Mouse (Mus musculus) embryonic facial prominence, embryonic 13.5 days (tissue): ENCODE measurements around the gene Rarb. TPM values are rescaled to one million over a fixed set of nuclear protein-coding genes. Genes with fewer than 3 reads are reported as not detected.
A peak's percentile ranks its signal among the peaks of the same experiment; 100 is the strongest.

Source experiments
- ATAC-seq: fragments of 200-750 bp; cut with Nextera tagmentation; 2 replicates; pipeline ENCODE4 v1.8.0; 2017; ENCODE audit warnings: low read depth; ENCODE audit not compliant: insufficient number of reproducible peaks, insufficient read depth, low FRiP score, low TSS enrichment
- H3K27ac ChIP-seq: fragments of 300-500 bp; sonication (generic); 2 replicates; pipeline ENCODE4 v1.5.1; 2015; ENCODE audit warnings: moderate library complexity, mild to moderate bottlenecking, inconsistent platforms
- H3K27me3 ChIP-seq: fragments of 300-500 bp; sonication (generic); 2 replicates; pipeline ENCODE4 v1.6.1; 2015; ENCODE audit warnings: mild to moderate bottlenecking, inconsistent platforms
- H3K36me3 ChIP-seq: fragments of 300-500 bp; sonication (generic); 2 replicates; pipeline ENCODE4 v1.6.1; 2015; ENCODE audit warnings: mild to moderate bottlenecking, inconsistent platforms
- H3K4me1 ChIP-seq: fragments of 300-500 bp; sonication (generic); 2 replicates; pipeline ENCODE4 v1.6.1; 2015; ENCODE audit warnings: inconsistent platforms
- H3K4me2 ChIP-seq: fragments of 300-500 bp; sonication (generic); 2 replicates; pipeline ENCODE4 v1.6.1; 2015; ENCODE audit warnings: moderate library complexity, mild to moderate bottlenecking, inconsistent platforms
- H3K4me3 ChIP-seq: fragments of 300-500 bp; sonication (generic); 2 replicates; pipeline ENCODE4 v1.5.1; 2015; ENCODE audit warnings: mild to moderate bottlenecking, inconsistent platforms
- H3K9ac ChIP-seq: fragments of 300-500 bp; sonication (generic); 2 replicates; pipeline ENCODE4 v1.6.1; 2015; ENCODE audit warnings: mild to moderate bottlenecking, inconsistent platforms
- H3K9me3 ChIP-seq: fragments of 300-500 bp; sonication (generic); 2 replicates; pipeline ENCODE4 v1.6.1; 2016; ENCODE audit warnings: inconsistent platforms
- WGBS: fragments of 180-500 bp; shearing (Covaris S2); methylation state at CpG from one replicate; pipeline ENCODE4 v1.1.7; 2015; ENCODE audit warnings: mixed read lengths; 5-methylcytosine and 5-hydroxymethylcytosine counted together
- polyA plus RNA-seq: library from polyadenylated mRNA; unstranded; fragments of >200 nt; fragmentation: Nextera tagmentation; extraction: Ambion mirVana; gene quantifications from 2 replicates; pipeline ENCODE4 v1.2.1, GENCODE M21; 2015

Gene Rarb
- 12.7 and 17.2 TPM in 2 replicates for polyA plus RNA-seq

GRCm38 (mm10) chr14:16818602-16819250 is at the start of gene Rarb:
Rarb (minus strand) TSS chr14:16819156.
- no peak for ATAC-seq
- no peaks in the 10 kb centered on the region; the same call in 1 of the 2 replicates for H3K4me1 ChIP-seq
- no peaks in the 10 kb centered on the region for H3K27me3 ChIP-seq
- H3K9me3 ChIP-seq = no peaks in the 10 kb centered on the region
- 93% methylated on average over 4 of the region's 4 CpGs for WGBS
- H3K36me3 ChIP-seq = no peaks in the 10 kb centered on the region
- H3K4me3 ChIP-seq = no peak within 1 kb of the TSS
- H3K9ac ChIP-seq = no peak within 1 kb of the TSS
- no peak within 1 kb of the TSS for H3K4me2 ChIP-seq
- no peak within 1 kb of the TSS for H3K27ac ChIP-seq

- no peak for ATAC-seq
- Histone ChIP-seq H3K4me3 (no peak overlapping the region), H3K27me3 (no peaks in the 10 kb centered on the region), H3K9me3 (no peaks in the 10 kb centered on the region), H3K9ac (no peak overlapping the region), H3K36me3 (no peaks in the 10 kb centered on the region), H3K4me1 (peaks cover 7% of the 10 kb centered on the region; the same call in 1 of the 2 replicates), H3K4me2 (no peak overlapping the region), H3K27ac (no peak overlapping the region)
- 69% methylated on average over 3 of the region's 3 CpGs for WGBS
These were observed 23.1 kb upstream of the Rarb start for GRCm38 (mm10) chr14:16842036-16842435.

GRCm38 (mm10) chr14:16841597-16841989 is 22.6 kb upstream of the Rarb start:
- H3K36me3 ChIP-seq = no peaks in the 10 kb centered on the region
- no peak overlapping the region for H3K27ac ChIP-seq
- ATAC-seq = no peak
- no peak overlapping the region for H3K9ac ChIP-seq
- H3K4me2 ChIP-seq = no peak overlapping the region
- no peak overlapping the region for H3K4me3 ChIP-seq
- H3K27me3 ChIP-seq = no peaks in the 10 kb centered on the region
- H3K9me3 ChIP-seq = no peaks in the 10 kb centered on the region
- H3K4me1 ChIP-seq = peaks cover 7% of the 10 kb centered on the region; the same call in 1 of the 2 replicates
- 82% methylated on average over 6 of the region's 6 CpGs for WGBS

- no peaks in the 10 kb centered on the region for H3K9me3 ChIP-seq
- H3K4me1 ChIP-seq = peaks cover 7% of the 10 kb centered on the region; the same call in 1 of the 2 replicates
- H3K4me2 ChIP-seq = no peak overlapping the region
- WGBS = 57% methylated on average over 8 of the region's 8 CpGs
- H3K4me3 ChIP-seq = no peak overlapping the region
- H3K27ac ChIP-seq = no peak overlapping the region; the same call in 1 of the 2 replicates
- ATAC-seq = no peak
- no peak overlapping the region for H3K9ac ChIP-seq
- H3K27me3 ChIP-seq = no peaks in the 10 kb centered on the region
- no peaks in the 10 kb centered on the region for H3K36me3 ChIP-seq
These were observed 22.1 kb upstream of the Rarb start for GRCm38 (mm10) chr14:16840951-16841596.

- H3K27ac ChIP-seq = no peak overlapping the region
- no peaks in the 10 kb centered on the region for H3K27me3 ChIP-seq
- no peaks in the 10 kb centered on the region for H3K36me3 ChIP-seq
- 97% methylated on average over 2 of the region's 2 CpGs for WGBS
- peaks cover 7% of the 10 kb centered on the region; the same call in 1 of the 2 replicates for H3K4me1 ChIP-seq
- ATAC-seq = no peak
- H3K9me3 ChIP-seq = no peaks in the 10 kb centered on the region
- H3K9ac ChIP-seq = no peak overlapping the region
- H3K4me2 ChIP-seq = no peak overlapping the region
- no peak overlapping the region for H3K4me3 ChIP-seq
These were observed 21.2 kb upstream of the Rarb start for GRCm38 (mm10) chr14:16840135-16840534.

GRCm38 (mm10) chr14:16815096-16815741 is 3.7 kb downstream of the Rarb start:
- H3K9ac ChIP-seq = no peak overlapping the region
- H3K4me2 ChIP-seq = no peak overlapping the region
- H3K27ac ChIP-seq = no peak overlapping the region
- no peaks in the 10 kb centered on the region for H3K27me3 ChIP-seq
- no peaks in the 10 kb centered on the region for H3K36me3 ChIP-seq
- no peaks in the 10 kb centered on the region for H3K9me3 ChIP-seq
- H3K4me3 ChIP-seq = no peak overlapping the region
- H3K4me1 ChIP-seq = no peaks in the 10 kb centered on the region
- 63% methylated on average over 1 of the region's 1 CpGs for WGBS
- ATAC-seq = no peak

GRCm38 (mm10) chr14:16806155-16806554 is 12.8 kb downstream of the Rarb start:
- ATAC-seq = no peak
- Histone ChIP-seq H3K4me1 (no peaks in the 10 kb centered on the region), H3K9me3 (no peaks in the 10 kb centered on the region), H3K4me2 (no peak overlapping the region), H3K27me3 (no peaks in the 10 kb centered on the region), H3K4me3 (no peak overlapping the region), H3K36me3 (no peaks in the 10 kb centered on the region), H3K9ac (no peak overlapping the region), H3K27ac (no peak overlapping the region)
- WGBS = 84% methylated on average over 3 of the region's 3 CpGs

- WGBS = 72% methylated on average over 1 of the region's 1 CpGs
- H3K27me3 ChIP-seq = no peaks in the 10 kb centered on the region
- no peaks in the 10 kb centered on the region for H3K9me3 ChIP-seq
- ATAC-seq = no peak
- no peaks in the 10 kb centered on the region for H3K36me3 ChIP-seq
- H3K9ac ChIP-seq = no peak overlapping the region
- no peak overlapping the region for H3K4me2 ChIP-seq
- H3K4me3 ChIP-seq = no peak overlapping the region
- no peak overlapping the region for H3K27ac ChIP-seq
- no peaks in the 10 kb centered on the region for H3K4me1 ChIP-seq
These were observed 28.8 kb downstream of the Rarb start for GRCm38 (mm10) chr14:16790161-16790560.

GRCm38 (mm10) chr14:16781942-16782541 is 36.9 kb downstream of the Rarb start:
- 79% methylated on average over 5 of the region's 5 CpGs for WGBS
- no peak for ATAC-seq

GRCm38 (mm10) chr14:16776723-16777381 is 42.1 kb downstream of the Rarb start:
- Histone ChIP-seq H3K9ac (no peak overlapping the region), H3K9me3 (no peaks in the 10 kb centered on the region), H3K4me1 (peaks cover 3% of the 10 kb centered on the region; the same call in 1 of the 2 replicates), H3K4me2 (no peak overlapping the region), H3K27ac (0 out of 2 replicates have a peak overlapping the region, but pooled peaks have one; percentile 22), H3K4me3 (no peak overlapping the region), H3K27me3 (no peaks in the 10 kb centered on the region), H3K36me3 (no peaks in the 10 kb centered on the region)
- WGBS = 72% methylated on average over 2 of the region's 2 CpGs
- no peak for ATAC-seq

More at GRCm38 (mm10) chr14:16781942-16782541, 36.9 kb downstream of the Rarb start:
- Histone ChIP-seq H3K36me3 (no peaks in the 10 kb centered on the region), H3K9me3 (no peaks in the 10 kb centered on the region), H3K4me2 (no peak overlapping the region), H3K9ac (no peak overlapping the region), H3K27ac (no peak overlapping the region), H3K4me1 (no peaks in the 10 kb centered on the region), H3K4me3 (no peak overlapping the region), H3K27me3 (no peaks in the 10 kb centered on the region)

GRCm38 (mm10) chr14:16772927-16773326 is 46.0 kb downstream of the Rarb start:
- Histone ChIP-seq H3K9ac (no peak overlapping the region), H3K9me3 (no peaks in the 10 kb centered on the region), H3K4me2 (no peak overlapping the region), H3K27me3 (no peaks in the 10 kb centered on the region), H3K4me3 (no peak overlapping the region), H3K27ac (no peak overlapping the region), H3K36me3 (no peaks in the 10 kb centered on the region), H3K4me1 (peaks cover 3% of the 10 kb centered on the region; the same call in 1 of the 2 replicates)
- 82% methylated on average over 3 of the region's 3 CpGs for WGBS
- no peak for ATAC-seq
